In the genomic region with DNA sequence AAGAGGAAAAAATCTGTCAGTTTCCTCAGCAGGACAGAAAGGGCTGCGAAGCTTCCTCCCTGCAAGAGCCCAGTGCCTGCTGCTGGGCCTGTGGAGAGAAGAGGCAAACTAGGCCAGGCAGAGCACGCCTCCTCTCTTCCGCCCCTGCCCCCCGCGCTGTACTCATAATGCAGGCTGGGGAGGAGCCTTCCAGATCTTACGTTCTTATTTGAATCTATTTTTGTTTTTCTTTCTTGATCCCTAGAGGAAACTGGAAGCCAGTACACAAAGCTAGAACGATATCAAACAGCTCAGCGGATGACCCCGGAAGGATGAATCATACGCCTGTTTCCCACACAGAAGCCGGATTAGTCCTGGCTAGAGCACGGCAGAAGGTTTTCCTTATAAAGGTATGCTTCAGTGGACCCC, we compare ENCODE assay signal across 8 mouse cellular contexts.
DNase-seq lines count a peak whose midpoint lies in the region; ATAC-seq and TF ChIP-seq lines count a peak whose summit lies in the region.

No protein-coding gene starts in this region.

- H3K9me3 ChIP-seq in hindbrain, postnatal 0 days (ENCODE audit: low read length), result no peaks in the 10 kb centered on the region
- no peaks in the 10 kb centered on the region for H3K9me3 ChIP-seq in megakaryocyte, embryonic 14.5 days

- no peaks in the 10 kb centered on the region for H3K36me3 ChIP-seq in hindbrain, postnatal 0 days (ENCODE audit: insufficient read depth, low read length)
- no peaks in the 10 kb centered on the region for H3K36me3 ChIP-seq in megakaryocyte, embryonic 14.5 days (replicated peaks; ENCODE audit: low read length)

- ATAC-seq in frontal cortex, adult (ENCODE audit: low TSS enrichment), result peak; percentile 97
- ATAC-seq in hindbrain, postnatal 0 days, result peak; percentile 88

- no peaks in the 10 kb centered on the region; the same call in 1 of the 2 replicates for H3K4me1 ChIP-seq in hindbrain, postnatal 0 days (ENCODE audit: insufficient read depth, low read length)
- H3K4me1 ChIP-seq in megakaryocyte, embryonic 14.5 days, result peaks cover 26% of the 10 kb centered on the region

- peak overlapping the region; percentile 9 for H3K4me3 ChIP-seq in hindbrain, postnatal 0 days (ENCODE audit: low read length)
- peak overlapping the region; percentile 90 for H3K4me3 ChIP-seq in megakaryocyte, embryonic 14.5 days (replicated peaks)

- no peak for DNase-seq in frontal cortex, postnatal 14 days (ENCODE audit: low spot score in 2 of 2)
- peak; percentile 77 to 83 for DNase-seq in cerebellum, postnatal 14 days
- peak; percentile 15 to 33 for DNase-seq in gastrocnemius, adult 8-10 months (ENCODE audit: low spot score in 2 of 2)
- DNase-seq in hindbrain, postnatal 0 days (ENCODE audit: low spot score), result peak; percentile 73
- DNase-seq in left cerebral cortex, postnatal 25 days (ENCODE audit: low spot score in 2 of 2), result peak; percentile 53 to 72
- DNase-seq in right cerebral cortex, postnatal 14 days, result peak; percentile 39

- H3K27ac ChIP-seq in hindbrain, postnatal 0 days, result peak overlapping the region; percentile 77

- peak overlapping the region; percentile 39; the same call in 1 of the 2 replicates for H3K9ac ChIP-seq in hindbrain, postnatal 0 days (replicated peaks; ENCODE audit: low read length)

- peak overlapping the region; percentile 43 for H3K4me2 ChIP-seq in hindbrain, postnatal 0 days (ENCODE audit: low read depth, low read length)

- H3K27me3 ChIP-seq in hindbrain, postnatal 0 days (ENCODE audit: insufficient read depth, low read length), result no peaks in the 10 kb centered on the region
- peaks cover 6% of the 10 kb centered on the region for H3K27me3 ChIP-seq in megakaryocyte, embryonic 14.5 days (replicated peaks)

- TF ChIP-seq CTCF in hindbrain, postnatal 0 days (IDR thresholded peaks at IDR 0.05; ENCODE audit: low read depth), result 0 out of 2 replicates have a peak, but pooled peaks have one; percentile 16

- intact Hi-C loops in left cerebral cortex, postnatal 25 days (cut with DNase I), result loop anchor here (1.0 to 2.0 kb wide), 3 partner anchors 226 to 369 kb away; no protein-coding TSS in a partner anchor

- WGBS in hindbrain, postnatal 0 days, result 7% methylated on average over 12 of the region's 12 CpGs

Comparison
In these comparisons a context has a peak if more than half of its experiments do, and no peak if none do; other contexts are left out.
1. DNase-seq: peak in cerebellum, postnatal 14 days (2 of 2), gastrocnemius, adult 8-10 months (2 of 2), hindbrain, postnatal 0 days (single experiment), left cerebral cortex, postnatal 25 days (2 of 2) and right cerebral cortex, postnatal 14 days (single experiment); none in frontal cortex, postnatal 14 days (0 of 2).